Mouse (Mus musculus): Measurements from ENCODE around the gene Ccdc33.

Ccdc33 gene

GRCm38 (mm10) chr9:58014393-58015160 is 104.0 kb downstream of the Ccdc33 start:
- DNase-seq (ENCODE audit: low read depth, low spot score), result no peak

- peak; percentile 73 for DNase-seq (ENCODE audit: low read depth, low spot score)
Measured at GRCm38 (mm10) chr9:58012935-58013334, 105.7 kb downstream of the Ccdc33 start.

- DNase-seq (ENCODE audit: low read depth, low spot score), result no peak
Measured at GRCm38 (mm10) chr9:58012486-58012885, 106.1 kb downstream of the Ccdc33 start.

GRCm38 (mm10) chr9:58011552-58011951 is 107.1 kb downstream of the Ccdc33 start:
- DNase-seq (ENCODE audit: low read depth, low spot score), result no peak

- no peak for DNase-seq (ENCODE audit: low read depth, low spot score)
Measured at GRCm38 (mm10) chr9:58011027-58011426, 107.6 kb downstream of the Ccdc33 start.

GRCm38 (mm10) chr9:58009588-58009987 is 109.0 kb downstream of the Ccdc33 start:
- no peak for DNase-seq (ENCODE audit: low read depth, low spot score)

- peak; percentile 82 for DNase-seq (ENCODE audit: low read depth, low spot score)
Measured at GRCm38 (mm10) chr9:58009015-58009362, 109.6 kb downstream of the Ccdc33 start.

GRCm38 (mm10) chr9:58008336-58009014 is 110.1 kb downstream of the Ccdc33 start:
- DNase-seq (ENCODE audit: low read depth, low spot score), result peak; percentile 46

- peak; percentile 36 for DNase-seq (ENCODE audit: low read depth, low spot score)
Measured at GRCm38 (mm10) chr9:58005753-58006461, 112.7 kb downstream of the Ccdc33 start, which contains the start of gene Cyp11a1. Cyp11a1 (plus strand) TSS chr9:58006411.

- DNase-seq (ENCODE audit: low read depth, low spot score), result no peak
Measured at GRCm38 (mm10) chr9:58003272-58003671, 115.4 kb downstream of the Ccdc33 start.

GRCm38 (mm10) chr9:57999676-58000075 is 118.9 kb downstream of the Ccdc33 start:
- no peak for DNase-seq (ENCODE audit: low read depth, low spot score)

- DNase-seq (ENCODE audit: low read depth, low spot score), result no peak
Measured at GRCm38 (mm10) chr9:57998685-57999084, 119.9 kb downstream of the Ccdc33 start.

GRCm38 (mm10) chr9:57998032-57998659 is 120.5 kb downstream of the Ccdc33 start:
- DNase-seq (ENCODE audit: low read depth, low spot score), result peak; percentile 90

GRCm38 (mm10) chr9:57997511-57998031 is 121.1 kb downstream of the Ccdc33 start:
- DNase-seq (ENCODE audit: low read depth, low spot score), result no peak

GRCm38 (mm10) chr9:57995282-57995681 is 123.3 kb downstream of the Ccdc33 start:
- DNase-seq (ENCODE audit: low read depth, low spot score), result peak; percentile 67

GRCm38 (mm10) chr9:57992781-57993591 is 125.6 kb downstream of the Ccdc33 start:
- no peak for DNase-seq (ENCODE audit: low read depth, low spot score)

- no peak for DNase-seq (ENCODE audit: low read depth, low spot score)
Measured at GRCm38 (mm10) chr9:57992060-57992459, 126.6 kb downstream of the Ccdc33 start.

- peak; percentile 75 for DNase-seq (ENCODE audit: low read depth, low spot score)
Measured at GRCm38 (mm10) chr9:57990438-57991110, 128.0 kb downstream of the Ccdc33 start.

- DNase-seq (ENCODE audit: low read depth, low spot score), result no peak
Measured at GRCm38 (mm10) chr9:57989309-57989708, 129.3 kb downstream of the Ccdc33 start.

- DNase-seq (ENCODE audit: low read depth, low spot score), result no peak
Measured at GRCm38 (mm10) chr9:57988098-57988497, 130.5 kb downstream of the Ccdc33 start.
